Mouse (Mus musculus): ENCODE data around the gene Itih2. TPM values are rescaled to one million over a fixed set of nuclear protein-coding genes. Genes with fewer than 3 reads are reported as not detected.

Itih2 gene
- polyA plus RNA-seq, 2 experiments = 260 to 321 TPM

DNA sequence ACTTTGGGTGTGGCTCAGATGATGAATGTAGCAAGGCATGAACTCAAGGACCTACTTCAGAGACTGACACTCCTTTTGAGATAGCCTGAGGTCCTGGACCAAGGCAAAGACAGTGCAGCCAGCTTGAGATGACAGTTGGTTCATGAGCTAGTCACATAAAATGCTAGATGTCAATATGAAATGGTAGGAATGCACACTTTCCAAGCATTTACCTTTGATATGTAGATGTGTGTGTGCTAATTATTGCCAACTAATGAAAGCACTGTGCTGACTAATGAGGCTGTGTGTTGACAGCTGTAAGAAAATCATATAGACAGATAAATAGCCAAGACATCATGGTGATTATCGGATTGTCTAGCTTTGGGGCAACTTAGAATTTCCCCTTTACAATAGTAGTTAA lies 932 bp upstream of the Itih2 start:
- Histone ChIP-seq H3K4me1 (replicated peaks; ENCODE audit: control insufficient read depth in 2 of 2, insufficient read depth in 2 of 2, low read length in 1 of 2) (peaks cover 0 to 6% of the 10 kb centered on the region in 2 experiments; a peak in 1 of 4 replicates), H3K27ac (no peak overlapping the region), H3K27me3 (ENCODE audit: control insufficient read depth, insufficient read depth, low read length) (no peaks in the 10 kb centered on the region), H3K4me2 (ENCODE audit: low read depth) (no peak overlapping the region), H3K4me3 (ENCODE audit: insufficient read depth in 1 of 2, low read depth in 2 of 2, low read length in 2 of 2) (no peak overlapping the region), H3K9me3 (ENCODE audit: control insufficient read depth, low read length) (no peaks in the 10 kb centered on the region), H3K36me3 (replicated peaks; ENCODE audit: control insufficient read depth, insufficient read depth, low read depth) (no peaks in the 10 kb centered on the region), H3K9ac (replicated peaks) (no peak overlapping the region)
- WGBS (ENCODE audit: insufficient replicate concordance) = 65% methylated on average over 1 of the region's 1 CpGs
- TF ChIP-seq CTCF (IDR thresholded peaks at IDR 0.05; ENCODE audit: low read depth) = no peak
- no peak for TF ChIP-seq EP300 (IDR thresholded peaks at IDR 0.05; ENCODE audit: low read depth)
- DNase-seq (ENCODE audit: low read depth in 3 of 3, low spot score in 3 of 3) (no peak), ATAC-seq (ENCODE audit: insufficient read depth) (no peak)

DNA sequence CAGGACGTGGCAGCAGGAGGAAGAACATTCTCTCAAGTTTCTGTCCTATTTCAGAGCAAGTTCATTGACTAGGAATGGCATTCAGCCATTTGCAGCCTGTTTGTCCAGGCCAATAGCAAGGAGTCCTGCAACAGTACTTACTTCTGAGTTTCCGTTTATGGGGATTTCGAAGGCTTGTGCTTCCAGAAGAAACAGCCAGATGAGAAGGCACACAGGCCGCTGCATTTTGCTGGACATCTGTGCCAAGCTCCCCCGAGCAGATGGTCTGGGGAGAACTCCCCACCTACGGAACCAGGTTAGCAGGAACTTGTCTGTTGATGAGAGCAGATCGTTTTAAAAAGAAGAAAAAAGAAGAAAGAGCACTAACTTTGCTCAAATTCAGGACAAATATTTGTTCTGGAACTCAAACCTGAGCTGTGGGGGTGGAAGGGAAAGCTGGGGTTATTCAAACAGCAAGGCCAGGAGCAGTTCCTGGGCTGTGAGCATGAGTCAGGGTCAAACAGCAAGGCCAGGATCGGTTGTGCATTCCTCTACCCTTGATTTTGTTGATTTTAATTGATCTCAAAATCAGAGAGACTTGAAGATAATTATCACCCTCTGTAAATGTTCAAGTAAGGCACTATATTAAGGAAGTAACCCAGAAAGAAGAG lies 730 bp downstream of the Itih2 start:
- WGBS (ENCODE audit: insufficient replicate concordance) = 49% methylated on average over 8 of the region's 8 CpGs
- Histone ChIP-seq H3K4me2 (ENCODE audit: low read depth) (no peak overlapping the region), H3K4me1 (replicated peaks; ENCODE audit: control insufficient read depth in 2 of 2, insufficient read depth in 2 of 2, low read length in 1 of 2) (peaks cover 0 to 6% of the 10 kb centered on the region in 2 experiments; a peak in 1 of 4 replicates), H3K9ac (replicated peaks) (no peak overlapping the region), H3K27ac (no peak overlapping the region), H3K36me3 (replicated peaks; ENCODE audit: control insufficient read depth, insufficient read depth, low read depth) (no peaks in the 10 kb centered on the region), H3K4me3 (ENCODE audit: insufficient read depth in 1 of 2, low read depth in 2 of 2, low read length in 2 of 2) (peak overlapping the region; percentile 35 to 66), H3K27me3 (ENCODE audit: control insufficient read depth, insufficient read depth, low read length) (no peaks in the 10 kb centered on the region), H3K9me3 (ENCODE audit: control insufficient read depth, low read length) (no peaks in the 10 kb centered on the region)
- ATAC-seq (ENCODE audit: insufficient read depth) (peak; percentile 42), DNase-seq (ENCODE audit: low read depth in 3 of 3, low spot score in 3 of 3) (peak in 2 of 3 experiments; percentile 26 to 33)
- no peak for TF ChIP-seq CTCF (IDR thresholded peaks at IDR 0.05; ENCODE audit: low read depth)
- TF ChIP-seq EP300 (IDR thresholded peaks at IDR 0.05; ENCODE audit: low read depth) = no peak

DNA sequence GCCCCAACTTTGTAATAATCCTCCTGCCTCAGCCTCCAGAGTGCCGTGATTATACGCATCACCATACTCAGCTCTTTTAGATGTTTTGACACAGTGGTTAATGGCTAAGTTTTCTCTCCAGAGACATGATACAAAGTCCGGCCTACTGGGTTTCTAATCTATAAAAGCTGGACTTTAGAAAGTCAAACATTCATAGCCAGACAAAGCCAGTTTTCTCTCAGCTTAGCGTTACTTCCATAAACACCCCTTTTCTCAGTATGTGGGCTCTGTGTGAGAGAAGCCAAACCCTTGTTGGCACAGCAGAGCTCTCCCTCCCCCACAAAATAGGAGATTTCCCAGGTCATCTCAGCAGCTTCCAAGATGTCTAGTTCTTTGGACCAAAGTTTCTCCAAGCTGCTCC lies 2.6 kb downstream of the Itih2 start:
- no peaks in the 10 kb centered on the region for H3K27me3 ChIP-seq (ENCODE audit: control insufficient read depth, insufficient read depth, low read length)
- 63% methylated on average over 4 of the region's 4 CpGs for WGBS (ENCODE audit: insufficient replicate concordance)
- H3K36me3 ChIP-seq (replicated peaks; ENCODE audit: control insufficient read depth, insufficient read depth, low read depth) = no peaks in the 10 kb centered on the region
- TF ChIP-seq CTCF (IDR thresholded peaks at IDR 0.05; ENCODE audit: low read depth) (no peak), EP300 (IDR thresholded peaks at IDR 0.05; ENCODE audit: low read depth) (no peak)
- H3K4me2 ChIP-seq (ENCODE audit: low read depth) = peak overlapping the region; percentile 34
- H3K9me3 ChIP-seq (ENCODE audit: control insufficient read depth, low read length) = no peaks in the 10 kb centered on the region
- H3K4me1 ChIP-seq (replicated peaks; ENCODE audit: control insufficient read depth in 2 of 2, insufficient read depth in 2 of 2, low read length in 1 of 2) = peaks cover 0 to 6% of the 10 kb centered on the region in 2 experiments; a peak in 1 of 4 replicates
- H3K27ac ChIP-seq = no peak overlapping the region
- DNase-seq (ENCODE audit: low read depth in 3 of 3, low spot score in 3 of 3) (no peak), ATAC-seq (ENCODE audit: insufficient read depth) (peak; percentile 44; the same call in 1 of the 2 replicates)
- no peak overlapping the region for H3K9ac ChIP-seq (replicated peaks)
- peak overlapping the region; percentile 18 to 32; a peak in 2 of 4 replicates for H3K4me3 ChIP-seq (ENCODE audit: insufficient read depth in 1 of 2, low read depth in 2 of 2, low read length in 2 of 2)

DNA sequence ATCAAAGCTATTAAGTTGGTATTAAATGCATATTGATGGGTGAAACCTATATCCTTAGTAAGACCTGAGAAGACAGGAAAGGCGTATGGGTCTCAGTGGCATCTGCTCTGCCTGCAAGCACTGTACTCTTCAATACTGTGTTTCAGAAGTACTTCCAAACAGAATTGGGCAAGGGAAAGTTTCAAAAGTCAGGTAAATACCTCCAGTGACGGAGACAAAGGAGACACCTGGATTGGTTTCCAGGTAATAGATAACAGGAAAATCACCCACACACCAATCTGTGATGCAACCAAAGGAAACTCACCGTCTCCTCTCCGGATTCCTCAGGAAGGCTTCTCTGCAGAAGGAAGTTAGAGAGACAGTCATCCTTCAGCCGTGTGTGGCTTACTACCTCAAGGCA lies 3.7 kb downstream of the Itih2 start:
- no peak for DNase-seq (ENCODE audit: low read depth in 3 of 3, low spot score in 3 of 3)
- Histone ChIP-seq H3K27me3 (ENCODE audit: control insufficient read depth, insufficient read depth, low read length) (no peaks in the 10 kb centered on the region), H3K4me2 (ENCODE audit: low read depth) (peak overlapping the region; percentile 34), H3K27ac (no peak overlapping the region), H3K9me3 (ENCODE audit: control insufficient read depth, low read length) (no peaks in the 10 kb centered on the region), H3K9ac (replicated peaks) (no peak overlapping the region), H3K4me1 (replicated peaks; ENCODE audit: control insufficient read depth in 2 of 2, insufficient read depth in 2 of 2, low read length in 1 of 2) (peaks cover 0 to 6% of the 10 kb centered on the region in 2 experiments; a peak in 1 of 4 replicates), H3K4me3 (ENCODE audit: insufficient read depth in 1 of 2, low read depth in 2 of 2, low read length in 2 of 2) (peak overlapping the region in 1 of 2 experiments; percentile 23; a peak in 2 of 4 replicates), H3K36me3 (replicated peaks; ENCODE audit: control insufficient read depth, insufficient read depth, low read depth) (no peaks in the 10 kb centered on the region)
- 56% methylated on average over 5 of the region's 5 CpGs for WGBS (ENCODE audit: insufficient replicate concordance)
- TF ChIP-seq CTCF (IDR thresholded peaks at IDR 0.05; ENCODE audit: low read depth) = no peak
- no peak for TF ChIP-seq EP300 (IDR thresholded peaks at IDR 0.05; ENCODE audit: low read depth)
- no peak for ATAC-seq (ENCODE audit: insufficient read depth)

DNA sequence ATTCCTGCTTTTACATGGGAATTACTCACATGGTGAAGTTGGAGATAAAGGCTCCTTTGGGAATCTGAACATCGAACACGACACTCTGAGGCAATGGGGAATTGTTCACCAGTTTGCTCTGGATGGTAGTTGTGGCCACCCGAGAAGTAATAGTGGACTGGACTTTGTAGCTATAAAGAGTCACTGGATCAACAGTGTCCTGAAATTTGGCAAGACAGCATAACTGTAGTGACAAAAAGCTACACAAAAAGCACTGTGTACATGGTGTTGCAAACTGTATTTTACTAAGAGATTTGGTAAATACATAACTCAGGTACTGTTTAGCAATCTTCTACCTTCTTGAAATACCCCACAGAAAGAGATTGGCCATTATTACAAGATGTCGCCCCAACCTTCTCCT lies 5.1 kb downstream of the Itih2 start:
- 53% methylated on average over 4 of the region's 4 CpGs for whole genome bisulfite sequencing (ENCODE audit: insufficient replicate concordance)
- no peak for ATAC-seq (ENCODE audit: insufficient read depth)
- Histone ChIP-seq H3K36me3 (replicated peaks; ENCODE audit: control insufficient read depth, insufficient read depth, low read depth) (no peaks in the 10 kb centered on the region), H3K27ac (no peak overlapping the region), H3K9me3 (ENCODE audit: control insufficient read depth, low read length) (no peaks in the 10 kb centered on the region), H3K9ac (replicated peaks) (no peak overlapping the region), H3K4me2 (ENCODE audit: low read depth) (peak overlapping the region; percentile 34; the same call in 1 of the 2 replicates), H3K4me1 (replicated peaks; ENCODE audit: control insufficient read depth in 2 of 2, insufficient read depth in 2 of 2, low read length in 1 of 2) (no peaks in the 10 kb centered on the region), H3K27me3 (ENCODE audit: control insufficient read depth, insufficient read depth, low read length) (no peaks in the 10 kb centered on the region), H3K4me3 (ENCODE audit: insufficient read depth in 1 of 2, low read depth in 2 of 2, low read length in 2 of 2) (no peak overlapping the region)
- TF ChIP-seq CTCF (IDR thresholded peaks at IDR 0.05; ENCODE audit: low read depth) (no peak), EP300 (IDR thresholded peaks at IDR 0.05; ENCODE audit: low read depth) (no peak)
- no peak for DNase-seq (ENCODE audit: low read depth in 3 of 3, low spot score in 3 of 3)
